Mouse (Mus musculus): ENCODE measurements around the gene Ldhd.

DNA sequence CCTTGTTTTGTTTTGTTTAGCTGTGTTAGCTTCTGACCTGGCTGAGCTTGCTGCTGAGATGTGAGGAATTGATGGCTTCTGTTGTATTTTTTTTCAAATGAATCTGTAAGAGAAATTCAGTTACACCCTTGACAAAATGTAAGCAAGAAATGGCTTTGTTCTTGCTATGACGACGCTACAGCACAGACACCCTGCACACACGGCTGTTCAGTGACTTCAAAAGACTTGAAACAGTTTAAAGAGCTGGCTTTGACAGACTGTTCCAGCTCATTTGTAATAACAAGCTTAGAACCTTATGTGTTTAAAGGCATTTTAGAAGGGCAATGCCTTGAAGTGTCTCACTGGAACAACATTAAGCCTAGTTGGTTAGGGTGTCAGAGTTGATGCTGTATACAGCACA, 47.8 kb downstream of the Ldhd start:
- TF ChIP-seq CTCF (IDR thresholded peaks at IDR 0.05; ENCODE audit: low read depth, low read length): no peak
- no peak for TF ChIP-seq POLR2A (IDR thresholded peaks at IDR 0.05; ENCODE audit: borderline replicate concordance, low read depth, low read length)
